Mouse (Mus musculus) kidney, postnatal 36 days (tissue): ENCODE measurements at regions not wholly inside any gene's neighbourhood (a gene's known extent, or its start where the extent isn't known, plus 50 kb on each side); places are given as distances from the start of the nearest gene placed in this dataset.

Experiments
- DNase-seq, 2 experiments: peaks; one replicate each; pipeline ENCODE4 v3.0.0; 2021 to 2022; ENCODE audit warnings: mixed read lengths in 2 of 2

DNA sequence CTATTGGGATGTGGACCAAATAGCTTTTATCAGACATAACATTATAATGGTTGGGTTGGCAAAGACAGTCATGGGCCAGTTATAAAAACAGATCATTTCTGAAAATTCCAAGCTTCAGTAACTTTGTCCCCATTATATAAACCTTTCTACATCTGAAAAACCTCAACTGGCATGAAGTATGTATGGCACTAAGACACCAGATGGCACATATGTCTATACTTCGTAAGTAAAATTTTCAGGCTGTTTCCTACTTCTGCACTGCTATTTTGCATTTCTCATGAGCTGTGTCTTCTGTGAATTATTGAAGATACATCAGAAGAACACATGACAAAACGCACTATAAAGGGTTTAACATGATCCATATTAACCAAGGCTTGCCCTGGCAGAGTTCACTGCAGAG, 428.1 kb downstream of the Pom121l12 start:
- DNase-seq = no peak

DNA sequence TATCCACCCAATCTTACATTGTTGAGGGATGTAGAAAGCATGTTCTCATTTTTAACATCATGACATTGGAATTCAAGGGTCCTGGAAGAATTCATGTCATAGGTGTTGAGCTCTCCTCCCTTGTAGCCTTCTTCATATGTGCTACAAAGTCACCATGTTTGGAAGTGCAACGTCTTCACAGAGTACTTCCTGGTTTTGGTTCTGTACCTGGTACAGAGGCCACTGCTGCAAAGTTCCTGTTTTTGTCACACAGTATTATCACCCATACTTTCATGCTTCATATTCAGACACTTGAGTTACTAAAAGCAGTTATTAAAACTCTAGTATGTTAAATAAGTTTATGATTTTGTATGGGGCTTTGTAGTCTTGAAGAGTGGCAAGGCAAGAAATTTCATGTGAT, 443.1 kb downstream of the Pom121l12 start:
- DNase-seq = no peak

DNA sequence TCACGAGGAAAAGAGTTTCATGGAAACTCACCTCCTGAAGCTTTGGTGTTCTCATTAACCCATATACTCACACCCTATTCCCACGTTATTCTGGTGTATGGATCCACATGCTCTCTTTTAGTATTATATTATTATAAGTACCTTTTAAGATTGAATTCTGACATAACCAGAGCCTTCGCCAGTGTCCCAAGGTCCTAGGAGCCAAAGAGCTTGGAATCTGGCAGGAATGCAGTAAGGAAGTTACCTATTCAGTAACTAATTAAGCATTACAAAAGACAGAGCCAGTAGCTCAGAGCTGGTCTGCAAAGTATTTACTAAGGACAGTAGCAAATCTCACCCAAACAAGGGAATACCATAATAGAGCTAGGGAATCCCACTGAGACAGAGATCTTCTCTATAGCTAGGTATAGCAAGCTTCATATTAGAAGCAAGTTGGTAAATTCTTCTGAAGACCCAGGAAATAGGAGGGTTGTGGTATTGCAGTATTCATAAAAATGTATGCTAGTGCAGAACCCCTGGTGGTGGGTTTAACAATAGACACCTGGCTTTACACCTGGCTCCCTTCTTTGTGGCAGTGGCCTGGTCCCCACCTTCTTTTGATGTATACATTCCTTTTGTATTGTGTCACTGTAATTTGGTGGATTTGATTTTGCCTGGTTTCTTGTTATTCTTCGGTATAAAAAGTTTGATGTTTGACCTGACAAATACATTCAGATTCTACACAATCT, 490.0 kb downstream of the Pom121l12 start:
- DNase-seq = peak; percentile 1 to 4

DNA sequence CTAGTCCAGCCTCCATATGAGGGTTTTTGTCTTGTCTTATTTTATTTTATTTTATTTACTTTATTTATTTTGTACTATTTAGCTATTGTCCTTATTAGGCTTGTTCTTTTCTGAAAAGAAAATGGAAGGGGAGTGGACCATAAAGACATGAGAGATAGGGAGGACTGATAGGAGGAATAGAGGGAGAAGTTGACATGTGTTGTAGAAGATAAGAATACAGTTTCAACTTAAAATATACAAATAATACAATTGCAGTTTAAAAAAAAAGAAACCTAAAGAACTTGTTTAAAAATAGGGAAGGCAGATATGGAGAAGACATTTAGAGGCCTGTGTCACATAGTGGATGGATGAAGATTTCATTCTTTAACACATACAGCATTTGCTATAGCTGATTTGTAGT, 497.8 kb downstream of the Pom121l12 start:
- DNase-seq = no peak

DNA sequence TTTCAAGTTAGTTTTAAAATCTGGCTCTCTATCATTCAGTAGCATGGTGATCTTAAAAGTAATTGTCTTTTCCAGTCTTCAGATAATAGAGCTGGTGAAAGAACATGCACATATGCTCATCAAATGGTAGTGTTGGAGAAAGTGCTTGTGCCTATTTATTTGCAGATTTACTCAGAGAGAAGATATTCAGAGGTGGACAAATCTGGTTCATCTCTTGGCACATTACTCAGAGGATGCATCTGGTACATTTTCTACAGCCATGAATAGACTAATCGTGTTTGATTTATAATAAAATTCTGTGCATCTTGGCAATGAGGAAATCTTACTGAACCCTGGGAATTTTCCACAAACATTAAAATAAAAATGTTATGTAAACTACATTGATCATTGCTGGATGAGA, 509.0 kb downstream of the Pom121l12 start:
- DNase-seq = no peak

DNA sequence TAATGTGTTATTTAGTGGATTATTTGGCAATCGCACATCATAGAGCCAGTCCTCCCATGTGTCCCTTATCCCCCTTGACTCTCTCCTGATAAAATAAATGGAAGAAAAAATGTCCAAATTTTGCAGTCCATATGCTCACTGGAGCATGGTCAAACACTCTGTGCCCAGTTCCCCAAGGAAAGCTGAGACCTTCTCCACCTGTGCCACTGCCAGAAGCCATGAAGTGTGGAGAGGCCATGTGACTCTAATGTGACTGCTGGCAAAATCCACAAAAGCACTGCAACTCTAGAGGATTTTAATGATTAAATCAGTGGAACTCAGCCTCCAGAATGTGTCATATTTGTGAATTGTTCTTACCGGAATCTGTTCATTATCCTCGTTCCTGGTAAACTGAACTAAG, 514.5 kb downstream of the Pom121l12 start:
- peak; percentile 30 to 35 for DNase-seq

DNA sequence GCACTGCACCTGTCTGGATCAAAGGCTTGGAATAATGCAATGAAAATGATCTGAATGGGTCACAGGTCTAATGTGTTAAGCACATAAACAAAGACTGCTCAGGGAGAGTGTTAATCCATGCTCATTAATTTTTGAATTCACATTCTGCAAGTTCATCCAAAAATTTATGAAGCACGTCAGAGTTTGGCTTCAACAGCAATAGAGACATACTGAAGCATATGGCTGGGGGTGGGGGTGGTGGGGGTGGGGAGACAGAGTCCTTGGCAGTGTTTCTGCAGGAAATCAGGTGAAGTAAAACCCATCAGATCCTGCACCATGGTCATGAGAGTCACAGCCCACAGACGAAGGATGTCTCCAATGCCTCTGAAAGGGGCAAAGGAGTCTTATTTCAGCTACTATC, 526.7 kb downstream of the Pom121l12 start:
- DNase-seq = no peak
